Mouse (Mus musculus): ENCODE measurements around the gene Fam117b. TPM values are rescaled to one million over a fixed set of nuclear protein-coding genes. Genes with fewer than 3 reads are reported as not detected.

Fam117b gene
- polyA plus RNA-seq, 1 experiment from 2014 or later: 9.1 TPM

DNA sequence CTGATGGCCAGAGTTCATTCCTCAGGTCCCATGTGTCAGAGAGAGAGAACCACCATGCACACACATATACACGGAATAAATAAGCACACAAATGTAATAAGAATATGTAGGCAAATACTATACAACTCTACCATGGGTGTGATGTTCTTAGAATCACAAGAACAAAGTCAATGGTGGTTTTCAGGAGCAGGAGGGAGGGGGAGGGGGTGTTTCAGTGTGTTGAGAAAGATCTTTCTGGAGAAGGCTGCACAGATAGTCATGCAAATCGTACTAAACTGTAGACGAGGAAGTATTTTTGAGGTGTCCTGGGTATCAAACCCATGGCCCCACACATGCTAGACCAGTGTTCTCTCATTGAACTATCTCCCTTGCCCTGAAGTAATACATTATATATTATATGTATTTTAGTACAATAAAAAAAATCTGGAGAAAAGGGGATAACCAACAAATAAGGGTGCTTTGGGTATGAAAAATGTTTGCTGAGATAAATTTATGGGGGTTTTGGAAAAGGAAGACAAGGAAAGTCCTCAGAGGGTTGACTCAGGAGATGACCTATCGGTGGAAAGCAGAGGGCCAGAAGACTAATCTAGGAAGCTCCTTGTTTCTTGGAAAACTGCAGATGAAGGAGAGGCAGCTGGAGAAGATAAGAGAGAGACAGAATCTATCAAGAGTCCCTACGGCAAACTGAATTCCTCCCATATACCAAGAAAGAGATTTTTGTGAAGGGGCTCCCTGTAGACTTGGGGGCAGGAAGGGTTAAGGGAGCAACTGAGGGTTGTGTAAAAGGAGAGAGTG is 11.5 kb upstream of the Fam117b start:
- Histone ChIP-seq H3K9me3 (no peaks in the 10 kb centered on the region), H3K27me3 (ENCODE audit: poor library complexity, severe bottlenecking) (no peaks in the 10 kb centered on the region), H3K27ac (no peak overlapping the region), H3K36me3 (replicated peaks) (no peaks in the 10 kb centered on the region), H3K4me1 (no peaks in the 10 kb centered on the region), H3K4me3 (no peak overlapping the region)
- WGBS: 94% methylated on average over 5 of the region's 5 CpGs
- no peak for DNase-seq (ENCODE audit: extremely low spot score, low spot score)

DNA sequence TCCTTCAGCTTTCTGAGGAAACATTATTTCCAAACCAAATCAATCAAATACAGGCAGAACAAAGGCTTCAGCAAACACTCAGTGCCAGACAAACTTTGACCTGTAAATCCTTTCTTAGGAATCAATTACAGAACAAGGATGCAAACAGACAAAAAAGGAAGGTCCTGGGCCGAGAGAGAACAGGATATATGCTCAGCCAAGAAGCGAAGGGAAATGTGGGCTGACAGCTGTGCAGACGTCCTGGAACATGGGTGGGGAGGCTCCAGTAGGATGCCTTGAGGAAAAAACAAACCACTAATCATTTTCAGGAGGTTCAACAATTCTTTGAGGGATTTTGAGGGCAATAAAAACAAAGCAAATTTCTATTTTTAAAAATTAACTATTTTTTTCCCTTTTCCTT is 10.2 kb upstream of the Fam117b start:
- WGBS: 58% methylated on average over 3 of the region's 3 CpGs
- H3K4me3 ChIP-seq: no peak overlapping the region

DNA sequence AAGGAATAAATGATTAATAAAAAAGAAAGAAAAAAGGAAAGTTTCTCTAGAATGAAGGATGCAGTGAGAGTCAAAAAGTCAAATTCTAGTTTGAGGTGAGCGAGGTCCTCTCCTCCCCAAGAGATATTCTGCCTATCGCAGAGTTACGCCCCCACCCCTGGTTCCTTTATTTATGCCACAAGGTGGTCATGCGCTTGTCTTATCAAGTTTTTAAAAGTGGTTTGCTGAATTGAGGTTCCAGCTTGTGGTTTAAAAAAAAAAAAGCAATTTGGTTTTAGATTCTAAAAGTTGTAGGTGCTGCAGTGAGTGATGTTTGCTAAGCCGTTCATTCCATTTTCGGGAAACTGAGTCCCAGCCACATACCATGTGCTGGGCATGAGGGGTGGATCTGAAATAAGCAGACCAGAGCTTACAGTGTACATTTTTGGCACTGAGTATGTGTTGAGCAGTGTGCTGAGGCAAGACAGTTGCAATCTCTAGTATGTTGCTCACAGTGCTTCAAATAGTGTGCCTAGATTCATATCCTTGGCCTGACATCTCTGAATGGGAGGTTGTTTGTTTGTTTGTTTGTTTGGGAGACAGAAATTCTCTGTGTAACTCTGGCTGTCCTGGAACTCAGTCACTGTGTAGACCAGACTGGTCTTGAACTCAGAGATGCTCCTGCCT is 8.0 kb upstream of the Fam117b start:
- no peak overlapping the region for H3K4me3 ChIP-seq
- H3K9me3 ChIP-seq: no peaks in the 10 kb centered on the region
- H3K36me3 ChIP-seq (replicated peaks): no peaks in the 10 kb centered on the region
- no peak overlapping the region for H3K27ac ChIP-seq
- DNase-seq (ENCODE audit: extremely low spot score, low spot score): no peak
- H3K27me3 ChIP-seq (ENCODE audit: poor library complexity, severe bottlenecking): no peaks in the 10 kb centered on the region
- peaks cover 5% of the 10 kb centered on the region; the same call in 1 of the 2 replicates for H3K4me1 ChIP-seq
- WGBS: 95% methylated on average over 6 of the region's 6 CpGs

More for the DNA sequence above, 10.2 kb upstream of the Fam117b start:
- no peaks in the 10 kb centered on the region for H3K36me3 ChIP-seq (replicated peaks)
- H3K27me3 ChIP-seq (ENCODE audit: poor library complexity, severe bottlenecking): no peaks in the 10 kb centered on the region
- H3K4me1 ChIP-seq: peaks cover 3% of the 10 kb centered on the region; the same call in 1 of the 2 replicates
- no peak for DNase-seq (ENCODE audit: extremely low spot score, low spot score)
- no peaks in the 10 kb centered on the region for H3K9me3 ChIP-seq
- no peak overlapping the region for H3K27ac ChIP-seq

DNA sequence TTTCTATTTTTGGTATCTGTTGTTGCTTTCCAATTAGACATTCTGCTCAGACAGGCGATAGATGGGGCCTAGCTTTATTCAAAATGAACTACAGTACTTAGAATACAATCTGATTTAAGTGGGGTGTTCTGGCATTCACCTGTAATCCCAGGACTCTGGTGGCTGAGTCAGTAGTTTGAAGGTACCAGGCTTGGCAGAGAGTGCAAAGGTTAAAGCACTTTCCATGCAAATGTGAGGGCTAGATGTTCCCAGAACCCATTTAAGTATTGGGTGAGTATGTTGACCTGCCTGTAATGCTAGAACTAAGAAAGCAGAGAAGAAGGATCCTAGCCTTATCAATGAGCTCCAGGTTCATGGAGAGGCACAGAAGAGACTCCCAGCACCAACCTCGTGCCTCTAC is 6.9 kb upstream of the Fam117b start:
- WGBS: 83% methylated on average over 2 of the region's 2 CpGs
- Histone ChIP-seq H3K4me3 (no peak overlapping the region), H3K36me3 (replicated peaks) (no peaks in the 10 kb centered on the region), H3K27ac (no peak overlapping the region), H3K9me3 (no peaks in the 10 kb centered on the region), H3K27me3 (ENCODE audit: poor library complexity, severe bottlenecking) (no peaks in the 10 kb centered on the region), H3K4me1 (peaks cover 5% of the 10 kb centered on the region; the same call in 1 of the 2 replicates)
- no peak for DNase-seq (ENCODE audit: extremely low spot score, low spot score)

DNA sequence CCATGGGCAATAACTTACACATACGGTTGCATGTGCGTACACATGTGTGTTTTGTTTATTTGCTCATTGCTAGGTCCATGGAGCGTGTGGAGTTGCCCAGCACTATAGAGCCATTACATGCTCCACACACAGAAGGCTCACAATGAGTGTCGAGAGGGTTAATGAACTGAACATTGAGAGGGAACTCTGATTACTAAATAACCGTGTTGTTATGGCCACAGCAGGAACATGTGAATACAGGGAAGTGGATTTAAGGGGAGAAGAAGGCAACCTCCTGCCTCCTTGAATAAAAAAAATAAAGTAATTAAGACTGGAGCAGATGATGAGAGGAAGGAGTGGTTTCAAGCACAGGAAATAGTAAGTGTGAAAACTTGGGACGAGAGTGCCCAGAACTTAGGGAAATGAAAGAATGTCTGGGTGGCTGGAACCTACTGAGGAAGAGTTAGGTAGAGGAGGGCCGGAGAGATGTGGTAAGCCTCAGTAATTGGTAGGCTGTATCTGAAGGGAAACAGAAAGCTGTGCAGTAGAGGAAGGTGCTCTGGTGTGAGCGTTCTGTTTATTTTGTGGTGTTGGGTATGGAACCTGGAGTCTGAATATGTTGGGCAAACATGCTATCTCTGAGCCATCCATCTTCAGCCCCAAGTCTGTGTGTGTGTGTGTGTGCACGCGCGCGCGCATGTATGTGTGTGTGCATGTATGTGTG is 5.8 kb upstream of the Fam117b start:
- WGBS: 92% methylated on average over 13 of the region's 13 CpGs
- H3K9me3 ChIP-seq: no peaks in the 10 kb centered on the region

DNA sequence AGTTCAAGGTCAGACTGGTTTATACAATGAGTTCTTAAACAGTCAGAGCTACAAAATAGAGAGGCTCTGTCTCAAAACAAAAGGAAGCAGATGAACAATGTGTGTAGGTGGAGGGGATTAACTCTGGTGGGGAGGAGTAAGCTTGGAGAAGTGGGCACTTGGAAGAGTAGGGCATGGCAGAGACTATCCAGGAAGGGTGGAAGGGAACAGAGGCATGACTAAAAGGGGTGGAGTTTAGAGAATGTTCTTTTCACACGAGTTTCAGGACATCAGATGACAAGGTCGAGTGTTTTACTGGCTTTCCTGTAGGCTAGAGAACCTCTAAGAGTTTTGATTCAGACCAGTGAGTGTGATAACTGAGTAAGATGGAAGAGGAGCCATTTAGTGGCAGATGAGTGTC is 5.1 kb upstream of the Fam117b start:
- Histone ChIP-seq H3K4me3 (no peak overlapping the region), H3K9me3 (no peaks in the 10 kb centered on the region), H3K27me3 (ENCODE audit: poor library complexity, severe bottlenecking) (no peaks in the 10 kb centered on the region), H3K4me1 (peaks cover 8% of the 10 kb centered on the region; the same call in 1 of the 2 replicates), H3K36me3 (replicated peaks) (no peaks in the 10 kb centered on the region), H3K27ac (no peak overlapping the region)
- WGBS: 40% methylated on average over 2 of the region's 2 CpGs
- no peak for DNase-seq (ENCODE audit: extremely low spot score, low spot score)

More for the DNA sequence above, 5.8 kb upstream of the Fam117b start:
- H3K4me3 ChIP-seq: no peak overlapping the region
- H3K36me3 ChIP-seq (replicated peaks): no peaks in the 10 kb centered on the region
- H3K4me1 ChIP-seq: peaks cover 5% of the 10 kb centered on the region; the same call in 1 of the 2 replicates
- no peaks in the 10 kb centered on the region for H3K27me3 ChIP-seq (ENCODE audit: poor library complexity, severe bottlenecking)
- DNase-seq (ENCODE audit: extremely low spot score, low spot score): no peak
- H3K27ac ChIP-seq: no peak overlapping the region

DNA sequence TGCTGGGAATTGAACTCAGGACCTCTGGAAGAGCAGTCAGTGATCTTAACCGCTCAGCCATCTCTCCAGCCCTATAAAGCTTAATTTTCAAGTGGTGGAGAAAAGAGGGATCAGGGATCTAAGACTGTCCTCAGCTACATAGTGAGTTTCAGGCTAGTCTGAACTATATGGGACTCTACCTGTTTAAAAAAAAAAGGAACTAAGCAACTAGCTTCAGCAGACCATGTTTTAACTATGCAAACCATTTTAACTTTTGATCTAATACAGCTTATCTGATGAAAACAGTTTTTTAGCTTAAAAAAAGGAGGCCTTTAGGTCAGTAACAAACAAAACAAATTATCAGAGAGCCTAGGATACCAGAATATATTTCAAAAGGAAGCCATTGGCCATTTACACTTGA is 1.9 kb upstream of the Fam117b start:
- Histone ChIP-seq H3K4me3 (no peak overlapping the region), H3K36me3 (replicated peaks) (no peaks in the 10 kb centered on the region), H3K4me1 (peaks cover 32% of the 10 kb centered on the region), H3K27me3 (ENCODE audit: poor library complexity, severe bottlenecking) (no peaks in the 10 kb centered on the region), H3K9me3 (no peaks in the 10 kb centered on the region), H3K27ac (no peak overlapping the region)
- WGBS: 91% methylated on average over 1 of the region's 1 CpGs
- no peak for DNase-seq (ENCODE audit: extremely low spot score, low spot score)

DNA sequence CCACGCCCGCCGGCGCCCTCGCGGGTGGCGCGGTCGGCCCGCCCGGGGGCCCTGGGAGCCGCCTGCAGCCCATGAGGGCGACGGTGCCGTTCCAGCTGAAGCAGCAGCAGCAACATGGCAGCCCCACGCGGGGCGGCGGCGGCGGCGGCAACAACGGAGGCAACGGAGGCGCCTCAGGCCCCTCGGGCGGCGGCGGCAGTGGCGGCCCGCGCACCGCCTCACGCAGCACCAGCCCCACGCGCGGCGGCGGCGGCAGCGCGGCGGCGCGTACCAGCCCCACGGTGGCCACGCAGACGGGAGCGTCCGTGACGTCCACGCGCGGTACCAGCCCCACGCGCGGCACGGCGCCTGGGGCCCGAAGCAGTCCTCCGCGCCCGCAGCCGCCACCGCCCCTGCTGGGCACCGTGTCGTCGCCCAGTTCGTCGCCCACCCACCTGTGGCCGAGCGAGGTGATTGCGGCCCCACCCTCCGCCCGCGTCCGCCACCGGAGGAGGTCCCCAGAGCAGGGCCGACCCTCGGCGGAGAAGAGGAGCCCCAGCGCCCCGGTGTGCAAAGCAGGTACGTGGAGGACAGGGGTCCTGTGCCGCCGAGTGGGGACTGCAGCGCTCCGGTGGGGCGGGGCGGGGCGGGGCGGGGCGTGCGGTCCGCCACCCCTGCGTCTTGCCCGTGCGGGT is 526 bp downstream of the Fam117b start:
- Histone ChIP-seq H3K4me1 (peaks cover 30% of the 10 kb centered on the region), H3K27ac (peak overlapping the region; percentile 99), H3K36me3 (replicated peaks) (no peaks in the 10 kb centered on the region), H3K9me3 (no peaks in the 10 kb centered on the region), H3K27me3 (ENCODE audit: poor library complexity, severe bottlenecking) (no peaks in the 10 kb centered on the region), H3K4me3 (peak overlapping the region; percentile 99)
- DNase-seq (ENCODE audit: extremely low spot score, low spot score): peak; percentile 42
- under 1% methylated on average over 80 of the region's 98 CpGs for WGBS

DNA sequence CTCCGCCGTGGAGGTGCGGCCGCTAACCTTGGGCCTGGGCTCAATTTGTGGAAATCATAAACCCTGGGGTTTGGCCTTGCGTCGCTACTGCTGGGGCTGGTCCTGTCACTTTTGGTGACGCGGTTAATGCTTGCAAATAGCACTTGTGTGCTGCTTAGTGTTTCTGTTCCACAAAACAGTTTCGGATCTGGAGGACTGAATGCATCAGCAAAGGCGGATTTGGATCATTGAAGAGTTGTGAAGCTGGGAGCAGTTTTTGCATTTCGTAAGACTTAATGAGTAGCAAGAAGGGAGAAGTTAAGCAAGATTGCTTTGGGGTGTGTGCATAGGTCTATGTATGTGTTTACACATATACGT is 1.0 kb downstream of the Fam117b start:
- Histone ChIP-seq H3K4me3 (peak overlapping the region; percentile 99), H3K36me3 (replicated peaks) (no peaks in the 10 kb centered on the region), H3K4me1 (peaks cover 30% of the 10 kb centered on the region), H3K27ac (peak overlapping the region; percentile 99), H3K9me3 (no peaks in the 10 kb centered on the region), H3K27me3 (ENCODE audit: poor library complexity, severe bottlenecking) (no peaks in the 10 kb centered on the region)
- 7% methylated on average over 12 of the region's 12 CpGs for WGBS
- no peak for DNase-seq (ENCODE audit: extremely low spot score, low spot score)

DNA sequence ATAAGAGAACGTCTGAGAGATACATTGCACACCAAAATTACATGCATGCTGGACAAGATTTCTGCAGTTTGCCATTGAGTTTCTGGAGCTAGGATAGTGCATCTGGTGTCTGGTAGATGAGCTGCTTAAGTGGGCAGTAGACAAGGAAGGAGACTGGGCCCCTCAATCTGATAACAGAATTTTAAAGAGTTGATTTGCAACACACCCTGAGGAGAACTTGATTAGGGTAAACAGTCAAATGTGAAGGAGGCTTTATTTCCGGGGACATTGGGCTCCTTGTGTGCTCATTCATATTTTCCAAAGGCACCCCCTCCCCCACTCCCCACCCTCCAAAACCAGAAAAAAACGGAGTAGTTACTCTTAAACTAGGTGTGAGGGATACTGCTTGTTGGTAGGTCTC is 2.0 kb downstream of the Fam117b start:
- H3K36me3 ChIP-seq (replicated peaks): no peaks in the 10 kb centered on the region
- peak overlapping the region; percentile 99 for H3K4me3 ChIP-seq

DNA sequence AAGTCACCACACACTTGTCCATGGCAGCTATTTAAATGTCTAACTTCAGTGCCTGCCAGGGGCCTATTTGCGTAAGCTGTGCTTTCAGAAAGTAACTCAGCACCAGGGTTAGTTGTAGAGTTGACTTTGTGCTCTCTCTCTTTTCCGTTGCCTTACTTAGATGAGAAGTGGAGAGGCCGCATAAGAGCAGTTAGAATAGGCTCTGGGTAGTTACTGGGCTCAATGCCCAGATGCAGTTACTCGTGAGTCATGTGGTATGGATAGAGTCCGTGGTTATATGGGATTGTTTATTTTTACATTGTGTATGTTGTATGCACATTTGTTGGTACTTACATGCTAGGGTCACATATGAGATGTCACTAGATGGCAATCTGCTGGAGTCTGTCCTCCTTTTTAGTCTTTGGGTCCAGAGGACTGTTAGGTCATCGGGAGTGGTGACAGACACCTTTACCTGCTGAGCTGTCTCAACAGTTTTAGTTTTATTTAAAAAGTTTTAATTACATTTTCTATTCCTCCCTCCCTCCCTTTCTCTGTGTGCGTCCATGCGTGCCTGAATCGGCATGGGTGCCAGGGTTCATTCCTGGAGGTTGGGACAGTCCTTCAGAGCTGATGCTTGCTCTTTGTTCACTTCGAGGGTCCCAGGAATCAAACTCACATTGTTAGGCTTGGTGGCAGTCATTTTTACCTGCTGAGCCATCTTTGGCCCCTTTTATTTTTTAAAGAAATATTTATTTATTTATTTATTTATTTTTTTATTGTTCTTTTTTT is 3.2 kb downstream of the Fam117b start:
- DNase-seq (ENCODE audit: extremely low spot score, low spot score): no peak
- H3K9me3 ChIP-seq: no peaks in the 10 kb centered on the region
- no peaks in the 10 kb centered on the region for H3K27me3 ChIP-seq (ENCODE audit: poor library complexity, severe bottlenecking)
- no peak overlapping the region for H3K27ac ChIP-seq
- 88% methylated on average over 10 of the region's 10 CpGs for WGBS
- H3K4me1 ChIP-seq: peaks cover 30% of the 10 kb centered on the region
- H3K36me3 ChIP-seq (replicated peaks): no peaks in the 10 kb centered on the region
- H3K4me3 ChIP-seq: no peak overlapping the region

More for the DNA sequence above, 2.0 kb downstream of the Fam117b start:
- H3K4me1 ChIP-seq: peaks cover 30% of the 10 kb centered on the region
- H3K9me3 ChIP-seq: no peaks in the 10 kb centered on the region
- WGBS: 85% methylated on average over 3 of the region's 3 CpGs
- no peaks in the 10 kb centered on the region for H3K27me3 ChIP-seq (ENCODE audit: poor library complexity, severe bottlenecking)
- DNase-seq (ENCODE audit: extremely low spot score, low spot score): no peak
- H3K27ac ChIP-seq: no peak overlapping the region

DNA sequence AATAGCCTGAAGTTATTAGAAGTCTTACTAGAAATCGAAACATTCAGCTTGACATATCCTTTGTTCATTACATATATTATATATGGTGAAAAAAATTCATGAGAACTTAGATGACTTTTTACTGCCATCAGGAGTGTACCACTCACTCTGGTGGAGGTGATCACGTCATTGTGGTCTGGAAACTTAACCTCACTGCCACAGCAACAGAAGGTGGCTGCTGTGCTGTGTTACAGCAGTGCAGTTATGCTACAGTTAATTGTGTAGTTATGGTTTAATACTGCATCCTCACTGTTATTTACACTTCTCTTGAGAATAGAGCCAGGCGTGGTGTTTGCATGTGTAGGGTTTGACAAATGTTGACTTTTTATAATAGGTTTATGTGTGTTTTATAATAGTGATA is 4.6 kb downstream of the Fam117b start:
- Histone ChIP-seq H3K36me3 (replicated peaks) (no peaks in the 10 kb centered on the region), H3K4me3 (no peak overlapping the region), H3K27me3 (ENCODE audit: poor library complexity, severe bottlenecking) (no peaks in the 10 kb centered on the region), H3K9me3 (no peaks in the 10 kb centered on the region), H3K4me1 (peaks cover 27% of the 10 kb centered on the region), H3K27ac (no peak overlapping the region)
- no peak for DNase-seq (ENCODE audit: extremely low spot score, low spot score)
- 84% methylated on average over 3 of the region's 3 CpGs for WGBS

Measured in forebrain, embryonic 10.5 days (tissue).